Mouse (Mus musculus) limb, embryonic 15.5 days (tissue): Measurements from ENCODE around the gene Rab8b. TPM values are rescaled to one million over a fixed set of nuclear protein-coding genes. Genes with fewer than 3 reads are reported as not detected.
"Not testable (repeated sequence)": the region's sequence is repeated elsewhere in the genome, so short reads cannot be mapped to it uniquely, and the experiment has no call there.

Experiments used
- ATAC-seq: fragments of 200-750 bp; cut with Nextera tagmentation; 2 replicates; pipeline ENCODE4 v1.8.0; 2017; ENCODE audit warnings: low read depth, moderate TSS enrichment; ENCODE audit not compliant: insufficient number of reproducible peaks, low FRiP score, low TSS enrichment
- H3K27ac ChIP-seq: fragments of 300-500 bp; sonication (generic); 2 replicates; pipeline ENCODE4 v1.5.1; 2015; ENCODE audit warnings: moderate library complexity, mild to moderate bottlenecking, inconsistent platforms
- H3K27me3 ChIP-seq: fragments of 300-500 bp; sonication (generic); 2 replicates; pipeline ENCODE4 v1.6.1; 2015; ENCODE audit warnings: inconsistent platforms
- H3K36me3 ChIP-seq: fragments of 300-500 bp; sonication (generic); 2 replicates; pipeline ENCODE4 v1.6.1; 2015; ENCODE audit warnings: inconsistent platforms
- H3K4me1 ChIP-seq: fragments of 300-500 bp; sonication (generic); 2 replicates; pipeline ENCODE4 v1.6.1; 2015; ENCODE audit warnings: inconsistent platforms
- H3K4me2 ChIP-seq: fragments of 300-500 bp; sonication (generic); 2 replicates; pipeline ENCODE4 v1.6.1; 2015; ENCODE audit warnings: mild to moderate bottlenecking, inconsistent platforms
- H3K4me3 ChIP-seq: fragments of 300-500 bp; sonication (generic); 2 replicates; pipeline ENCODE4 v1.5.1; 2015; ENCODE audit warnings: mild to moderate bottlenecking, inconsistent platforms
- H3K9ac ChIP-seq: fragments of 300-500 bp; sonication (generic); 2 replicates; pipeline ENCODE4 v1.6.1; 2015; ENCODE audit warnings: inconsistent platforms
- H3K9me3 ChIP-seq: fragments of 300-500 bp; sonication (generic); 2 replicates; pipeline ENCODE4 v1.6.1; 2016; ENCODE audit warnings: inconsistent platforms
- WGBS: fragments of 180-500 bp; shearing (Covaris S2); methylation state at CpG from one replicate; pipeline ENCODE4 v1.1.7; 2015; 5-methylcytosine and 5-hydroxymethylcytosine counted together
- polyA plus RNA-seq: library from polyadenylated mRNA; unstranded; fragments of >200 nt; fragmentation: Nextera tagmentation; extraction: Ambion mirVana; gene quantifications from 2 replicates; pipeline ENCODE4 v1.2.1, GENCODE M21; 2015

Gene Rab8b
- polyA plus RNA-seq, 1 experiment from 2014 or later: 27.3 TPM

DNA sequence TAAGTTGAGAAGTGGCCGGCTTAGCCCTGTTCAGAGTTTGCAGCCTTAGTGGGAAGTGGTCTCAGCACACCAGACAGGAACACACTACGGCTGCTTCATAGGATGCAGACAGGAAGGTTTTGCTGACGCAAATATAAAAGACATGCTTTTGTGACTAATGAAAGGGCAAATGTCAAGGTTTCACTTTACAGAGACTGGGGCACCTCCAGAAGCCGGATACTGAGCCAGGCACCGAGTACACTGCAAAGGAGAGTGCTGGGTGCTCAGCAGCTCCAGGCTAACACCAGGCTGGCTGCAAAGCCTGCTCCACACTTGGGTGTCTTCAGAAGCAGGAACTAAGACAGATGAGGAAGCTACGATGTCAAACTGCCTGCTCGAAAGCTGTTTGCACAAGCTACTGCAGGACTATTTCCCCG, 37.1 kb downstream of the Rab8b start:
- H3K4me3 ChIP-seq: no peak overlapping the region
- peaks cover 6% of the 10 kb centered on the region for H3K4me1 ChIP-seq

DNA sequence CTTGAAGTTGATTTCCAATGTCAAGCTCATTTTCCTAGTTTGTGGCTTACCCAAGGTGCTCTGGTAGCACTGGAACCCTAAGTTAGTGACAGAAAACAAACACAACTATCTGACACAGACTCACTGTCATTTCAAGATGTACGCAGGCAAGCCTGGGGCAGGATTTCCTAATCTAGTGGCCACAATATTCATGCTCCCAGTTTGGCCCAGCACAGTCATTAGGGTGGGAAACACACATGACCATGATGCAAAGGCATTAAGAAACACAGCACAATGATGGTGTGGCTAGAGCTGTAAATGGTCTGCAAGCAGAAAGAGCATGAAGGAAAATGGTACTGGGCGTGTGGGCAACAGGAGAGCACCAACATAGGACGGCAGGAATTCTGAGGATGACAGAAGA, 37.6 kb downstream of the Rab8b start:
- H3K9me3 ChIP-seq: no peaks in the 10 kb centered on the region
- no peak overlapping the region for H3K4me3 ChIP-seq
- no peaks in the 10 kb centered on the region for H3K36me3 ChIP-seq
- no peak overlapping the region for H3K4me2 ChIP-seq
- H3K9ac ChIP-seq: no peak overlapping the region
- no peak overlapping the region for H3K27ac ChIP-seq
- ATAC-seq: no peak
- H3K4me1 ChIP-seq: peaks cover 3% of the 10 kb centered on the region
- no peaks in the 10 kb centered on the region for H3K27me3 ChIP-seq
- 69% methylated on average over 3 of the region's 3 CpGs for WGBS

More for the DNA sequence above, 37.1 kb downstream of the Rab8b start:
- H3K9me3 ChIP-seq: no peaks in the 10 kb centered on the region
- 53% methylated on average over 8 of the region's 8 CpGs for WGBS
- no peaks in the 10 kb centered on the region for H3K27me3 ChIP-seq
- H3K36me3 ChIP-seq: no peaks in the 10 kb centered on the region
- no peak overlapping the region for H3K9ac ChIP-seq
- H3K27ac ChIP-seq: no peak overlapping the region
- H3K4me2 ChIP-seq: no peak overlapping the region
- no peak for ATAC-seq

DNA sequence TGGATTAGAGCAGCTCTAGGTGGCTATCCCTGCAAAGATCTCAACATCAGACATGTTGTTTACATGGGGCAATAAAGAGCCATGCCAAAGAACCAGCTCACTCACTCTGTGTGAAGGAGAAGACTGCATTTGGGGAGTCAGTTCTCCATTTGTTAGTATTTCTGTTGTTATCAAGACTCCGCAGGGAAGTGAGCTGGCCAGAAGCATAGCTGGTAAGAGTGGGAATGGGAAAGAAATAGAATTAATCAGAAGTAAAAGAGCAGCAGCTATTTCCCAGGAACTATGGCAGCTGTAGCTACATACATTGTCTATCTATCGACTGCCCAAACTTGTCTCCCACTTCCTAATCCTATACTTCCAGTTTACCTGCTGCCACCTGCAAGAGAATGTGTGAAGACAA, 38.7 kb downstream of the Rab8b start:
- WGBS: 94% methylated on average over 2 of the region's 2 CpGs
- Histone ChIP-seq H3K4me1 (peaks cover 6% of the 10 kb centered on the region), H3K27me3 (no peaks in the 10 kb centered on the region), H3K27ac (no peak overlapping the region), H3K9me3 (no peaks in the 10 kb centered on the region), H3K9ac (no peak overlapping the region), H3K36me3 (no peaks in the 10 kb centered on the region), H3K4me2 (no peak overlapping the region), H3K4me3 (no peak overlapping the region)
- ATAC-seq: no peak

DNA sequence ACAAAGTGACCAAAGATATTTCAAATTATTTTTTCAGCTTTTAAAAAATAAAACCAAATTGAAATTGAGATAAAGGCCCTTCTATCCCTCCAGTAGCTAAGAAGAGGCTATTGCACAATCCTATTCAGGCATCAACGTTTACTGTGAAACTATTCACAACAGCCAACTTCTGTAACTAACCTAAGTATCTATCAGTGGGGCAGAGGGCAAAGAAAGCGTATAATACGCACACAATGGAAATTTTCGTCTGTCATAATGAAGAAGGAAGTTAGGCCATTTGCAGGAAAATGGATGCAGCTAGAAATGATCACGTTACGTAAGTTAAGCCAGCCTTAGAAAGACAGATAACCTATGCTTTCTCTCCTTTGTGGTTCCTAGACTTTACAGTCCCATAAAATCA, 40.0 kb downstream of the Rab8b start:
- H3K4me1 ChIP-seq: peaks cover 6% of the 10 kb centered on the region
- WGBS: 86% methylated on average over 6 of the region's 6 CpGs
- H3K9me3 ChIP-seq: no peaks in the 10 kb centered on the region; the same call in 1 of the 2 replicates
- no peak for ATAC-seq
- no peak overlapping the region for H3K4me3 ChIP-seq
- no peak overlapping the region for H3K27ac ChIP-seq
- H3K27me3 ChIP-seq: no peaks in the 10 kb centered on the region
- 0 out of 2 replicates have a peak, but pooled peaks cover 3% of the 10 kb centered on the region for H3K36me3 ChIP-seq
- H3K9ac ChIP-seq: no peak overlapping the region
- no peak overlapping the region for H3K4me2 ChIP-seq

DNA sequence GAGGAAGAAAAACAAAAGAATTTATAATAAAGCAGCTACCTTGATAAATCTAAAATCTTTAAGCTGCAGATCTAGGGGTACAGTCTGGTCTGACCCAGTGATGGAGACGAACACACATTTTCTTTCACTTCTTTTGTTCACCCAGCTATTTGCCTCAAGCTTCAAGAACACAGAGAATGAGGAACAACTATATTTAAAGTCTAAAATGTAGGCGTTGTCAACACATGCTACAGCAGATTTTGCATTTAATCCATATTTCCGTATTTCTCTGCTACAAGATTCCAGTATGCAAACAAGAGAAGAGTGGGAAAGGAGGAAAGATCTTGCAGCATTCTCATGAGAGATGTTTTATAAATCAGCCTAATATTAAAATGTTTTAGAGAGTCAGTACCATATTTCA, 40.6 kb downstream of the Rab8b start:
- 0 out of 2 replicates have a peak, but pooled peaks cover 4% of the 10 kb centered on the region for H3K36me3 ChIP-seq
- 92% methylated on average over 3 of the region's 3 CpGs for WGBS

DNA sequence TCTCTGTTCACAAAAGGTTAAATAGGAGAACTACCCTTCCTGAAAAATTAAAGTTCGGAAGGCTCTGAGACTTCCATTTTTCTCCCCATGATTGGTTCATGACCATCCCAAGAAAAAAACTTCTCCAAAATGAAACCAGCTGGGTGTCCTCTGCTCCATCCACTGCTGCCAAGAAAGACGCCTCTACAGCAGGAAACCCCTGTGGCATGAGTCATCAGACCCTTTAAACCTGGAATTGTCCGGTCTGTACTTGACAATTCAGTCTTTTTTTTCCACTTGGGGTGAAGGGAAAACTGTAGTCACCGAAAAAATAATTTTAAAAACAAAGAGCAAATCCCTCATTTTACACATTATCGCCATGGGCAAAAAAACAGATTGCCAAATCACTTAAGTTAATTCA, 42.9 kb downstream of the Rab8b start:
- WGBS: 40% methylated on average over 5 of the region's 5 CpGs
- H3K9me3 ChIP-seq: no peaks in the 10 kb centered on the region; the same call in 1 of the 2 replicates
- H3K4me2 ChIP-seq: no peak overlapping the region
- no peaks in the 10 kb centered on the region for H3K27me3 ChIP-seq
- 0 out of 2 replicates have a peak, but pooled peaks cover 4% of the 10 kb centered on the region for H3K36me3 ChIP-seq
- ATAC-seq: no peak
- peaks cover 6% of the 10 kb centered on the region for H3K4me1 ChIP-seq
- H3K9ac ChIP-seq: no peak overlapping the region
- H3K4me3 ChIP-seq: no peak overlapping the region
- peak overlapping the region; percentile 43; the same call in 1 of the 2 replicates for H3K27ac ChIP-seq

More for the DNA sequence above, 40.6 kb downstream of the Rab8b start:
- no peaks in the 10 kb centered on the region for H3K27me3 ChIP-seq
- ATAC-seq: no peak
- no peak overlapping the region for H3K4me2 ChIP-seq
- no peaks in the 10 kb centered on the region; the same call in 1 of the 2 replicates for H3K9me3 ChIP-seq
- no peak overlapping the region for H3K9ac ChIP-seq
- H3K27ac ChIP-seq: no peak overlapping the region
- no peak overlapping the region for H3K4me3 ChIP-seq
- H3K4me1 ChIP-seq: peaks cover 6% of the 10 kb centered on the region

DNA sequence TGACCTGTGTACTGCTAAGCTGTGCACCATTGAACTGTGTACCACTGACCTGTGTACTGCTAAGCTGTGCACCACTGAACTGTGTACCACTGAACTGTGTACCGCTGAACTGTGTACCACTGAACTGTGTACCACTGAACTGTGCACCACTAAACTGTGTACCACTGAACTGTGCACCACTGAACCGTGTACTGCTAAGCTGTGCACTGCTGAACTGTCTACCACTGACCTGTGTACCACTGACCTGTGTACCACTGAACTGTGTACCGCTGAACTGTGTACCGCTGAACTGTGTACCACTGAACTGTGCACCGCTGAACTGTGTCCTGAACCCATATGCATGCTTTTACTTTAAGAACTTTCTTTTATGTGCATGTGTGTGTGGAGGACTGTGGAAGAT, 45.2 kb downstream of the Rab8b start:
- Histone ChIP-seq H3K4me3 (no peak overlapping the region), H3K36me3 (0 out of 2 replicates have a peak, but pooled peaks cover 4% of the 10 kb centered on the region), H3K4me1 (peaks cover 6% of the 10 kb centered on the region), H3K9me3 (no peaks in the 10 kb centered on the region; the same call in 1 of the 2 replicates), H3K27ac (no peak overlapping the region), H3K27me3 (no peaks in the 10 kb centered on the region), H3K9ac (no peak overlapping the region), H3K4me2 (no peak overlapping the region)
- ATAC-seq: no peak
- WGBS: 95% methylated on average over 5 of the region's 5 CpGs

DNA sequence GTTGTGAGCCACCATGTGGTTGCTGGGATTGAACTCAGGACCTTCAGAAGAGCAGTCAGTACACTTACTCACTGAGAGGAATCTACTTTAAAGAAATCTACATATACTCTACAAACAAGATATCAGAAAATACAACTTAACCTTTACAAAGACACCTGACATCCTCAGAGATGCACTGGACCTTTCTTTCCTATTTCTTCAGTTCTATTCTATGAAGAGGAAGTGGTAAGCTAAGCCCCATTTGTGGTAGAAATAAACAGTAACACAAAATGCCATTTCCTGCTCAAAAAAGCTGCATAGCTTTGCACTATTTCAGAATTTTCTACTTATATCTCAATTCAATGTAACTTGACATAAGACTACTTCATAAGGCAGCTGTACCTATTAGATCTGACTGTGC, 46.0 kb downstream of the Rab8b start:
- Histone ChIP-seq H3K27ac (no peak overlapping the region), H3K9ac (no peak overlapping the region), H3K4me2 (no peak overlapping the region), H3K27me3 (no peaks in the 10 kb centered on the region), H3K4me3 (no peak overlapping the region), H3K4me1 (peaks cover 6% of the 10 kb centered on the region), H3K36me3 (0 out of 2 replicates have a peak, but pooled peaks cover 4% of the 10 kb centered on the region), H3K9me3 (no peaks in the 10 kb centered on the region; the same call in 1 of the 2 replicates)
- ATAC-seq: no peak

DNA sequence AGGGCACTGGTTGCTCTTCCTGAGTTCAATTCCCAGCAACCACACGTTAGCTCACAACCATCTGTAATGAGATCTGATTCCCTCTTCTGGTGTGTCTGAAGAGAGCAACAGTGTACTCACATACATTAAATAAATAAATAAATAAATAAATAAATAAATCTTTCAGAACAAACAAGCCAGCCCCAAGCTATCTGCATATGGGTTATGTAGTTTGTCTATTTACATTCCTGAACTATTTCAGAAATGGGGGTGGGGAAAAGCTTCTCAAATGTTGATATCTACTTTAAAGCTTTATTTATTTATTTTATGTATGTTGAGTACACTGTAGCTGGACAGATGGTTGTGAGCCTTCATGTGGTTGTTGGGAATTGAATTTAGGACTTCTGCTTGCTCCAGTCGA, 46.5 kb downstream of the Rab8b start:
- not testable (repeated sequence) for ATAC-seq, H3K27ac ChIP-seq
- 84% methylated on average over 2 of the region's 2 CpGs for WGBS

DNA sequence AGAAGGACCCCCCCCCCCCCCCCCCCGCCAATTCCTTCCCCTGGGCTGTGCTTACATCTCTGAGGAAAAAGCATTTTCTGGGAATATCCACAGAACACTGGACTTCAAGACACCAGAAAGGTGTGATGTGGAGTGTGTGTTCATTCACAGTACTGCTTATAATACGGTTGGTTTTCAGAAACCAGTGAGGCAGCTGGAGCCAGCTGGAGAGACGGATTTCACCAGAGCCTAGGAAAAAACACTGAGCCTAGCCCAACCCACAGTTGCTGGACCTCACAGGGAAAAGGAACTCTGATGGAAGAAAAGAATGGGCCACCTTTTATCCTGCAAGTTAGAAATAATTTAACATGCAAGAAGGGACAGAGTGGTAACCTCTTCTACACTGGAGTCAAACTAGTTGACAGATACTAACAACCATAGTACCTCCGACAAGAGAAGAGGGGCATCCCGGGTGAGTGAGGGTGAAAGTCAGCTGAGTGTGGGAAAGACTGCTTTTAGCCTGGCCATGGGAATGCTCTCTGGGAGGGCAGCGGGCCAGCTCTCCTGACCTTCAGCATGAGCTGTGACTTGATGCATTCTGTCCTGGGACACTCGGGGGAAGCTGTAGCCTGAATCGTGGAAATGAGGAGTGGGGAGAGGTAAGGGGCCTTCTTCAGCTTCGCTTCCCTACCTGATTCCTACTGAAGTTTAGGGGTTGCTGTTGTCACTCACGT, 47.3 kb downstream of the Rab8b start:
- H3K4me3 ChIP-seq: no peak overlapping the region
- H3K27me3 ChIP-seq: no peaks in the 10 kb centered on the region
- no peaks in the 10 kb centered on the region; the same call in 1 of the 2 replicates for H3K9me3 ChIP-seq
- H3K4me2 ChIP-seq: no peak overlapping the region
- H3K9ac ChIP-seq: no peak overlapping the region
- 0 out of 2 replicates have a peak, but pooled peaks cover 4% of the 10 kb centered on the region for H3K36me3 ChIP-seq
- H3K4me1 ChIP-seq: peaks cover 3% of the 10 kb centered on the region; the same call in 1 of the 2 replicates
- ATAC-seq: no peak
- no peak overlapping the region for H3K27ac ChIP-seq
- 78% methylated on average over 10 of the region's 10 CpGs for WGBS

More for the DNA sequence above, 46.5 kb downstream of the Rab8b start:
- not testable (repeated sequence) for H3K4me3 ChIP-seq, H3K9ac ChIP-seq, H3K4me1 ChIP-seq, H3K36me3 ChIP-seq, H3K9me3 ChIP-seq, H3K4me2 ChIP-seq, H3K27me3 ChIP-seq

DNA sequence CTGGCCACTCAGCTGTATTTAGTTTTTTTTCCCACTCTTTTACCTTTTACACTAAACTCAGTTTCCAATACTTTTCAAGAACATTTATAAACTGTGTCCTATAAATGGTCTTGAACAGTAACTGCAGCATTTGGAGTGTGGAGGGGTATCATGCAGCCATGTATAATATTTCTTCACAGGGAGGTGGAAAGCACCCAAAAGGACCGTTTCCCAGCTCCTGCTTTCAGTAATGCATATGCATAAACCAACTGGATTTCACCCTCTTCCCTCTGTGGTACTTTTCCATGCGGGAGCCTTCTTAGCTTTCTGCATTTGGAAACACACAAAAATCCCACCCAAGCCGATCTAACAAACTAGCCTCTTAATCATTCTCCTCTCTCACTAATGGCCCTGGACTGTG, 54.8 kb downstream of the Rab8b start:
- Histone ChIP-seq H3K27ac (peak overlapping the region; percentile 72; the same call in 1 of the 2 replicates), H3K4me3 (no peak overlapping the region), H3K36me3 (peaks cover 10% of the 10 kb centered on the region; the same call in 1 of the 2 replicates), H3K9ac (no peak overlapping the region), H3K4me2 (no peak overlapping the region), H3K27me3 (no peaks in the 10 kb centered on the region), H3K9me3 (no peaks in the 10 kb centered on the region), H3K4me1 (peaks cover 18% of the 10 kb centered on the region)
- 59% methylated on average over 3 of the region's 3 CpGs for WGBS
- ATAC-seq: no peak

DNA sequence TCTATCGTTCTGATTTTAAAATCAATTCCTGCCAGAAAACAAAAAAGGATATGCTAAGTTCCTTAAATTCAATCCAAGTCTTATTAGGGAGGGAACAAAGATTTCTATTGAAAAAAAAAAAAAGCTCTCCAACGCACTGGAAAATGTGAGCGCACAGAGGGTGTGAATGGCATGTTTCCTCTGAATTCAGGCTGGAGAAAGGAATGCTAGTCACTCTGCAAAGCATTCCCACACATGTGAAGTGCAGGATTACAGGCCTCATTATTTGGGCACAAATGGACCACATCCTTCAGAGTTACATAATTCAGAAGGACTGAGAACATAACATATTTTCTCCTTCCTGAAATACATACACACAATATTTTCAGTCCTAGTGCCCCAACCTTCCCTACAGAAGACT, 56.0 kb downstream of the Rab8b start:
- Histone ChIP-seq H3K9ac (no peak overlapping the region), H3K27ac (peak overlapping the region; percentile 72), H3K4me3 (no peak overlapping the region), H3K4me1 (peaks cover 18% of the 10 kb centered on the region), H3K9me3 (no peaks in the 10 kb centered on the region), H3K4me2 (no peak overlapping the region), H3K27me3 (no peaks in the 10 kb centered on the region), H3K36me3 (peaks cover 21% of the 10 kb centered on the region)
- no peak for ATAC-seq
- 31% methylated on average over 3 of the region's 3 CpGs for WGBS
